Mouse (Mus musculus) thymus, postnatal 36 days (tissue): Measurements from ENCODE around the gene B230104I21Rik.

Experiments used
- DNase-seq, 2 experiments: peaks; one replicate each; pipeline ENCODE4 v3.0.0; 2022; ENCODE audit warnings: mixed read lengths in 2 of 2

B230104I21Rik gene

DNA sequence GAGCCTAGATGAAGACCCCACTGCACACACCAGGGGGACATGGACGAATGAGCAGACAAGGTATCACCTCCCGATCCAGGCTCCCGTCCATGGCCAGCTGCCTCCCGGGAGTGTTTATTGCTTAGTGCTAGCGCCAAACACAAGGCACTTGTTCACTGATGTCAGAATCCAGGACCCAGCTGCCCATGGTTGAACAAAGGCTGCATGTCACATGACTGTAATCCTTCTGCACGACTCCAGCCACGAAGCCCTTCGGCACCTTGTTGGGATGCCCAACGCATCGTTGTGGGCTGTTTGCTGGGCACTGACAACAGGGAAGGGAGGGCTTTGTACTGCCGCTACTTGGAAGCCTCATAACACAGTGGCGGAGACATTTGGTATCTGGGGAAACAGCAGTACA is at the start of gene B230104I21Rik:
Gene B230104I21Rik, plus strand, starts transcription at position 367 of the 400 bp plus-strand sequence.
- no peak for DNase-seq

GRCm38 (mm10) chr4:154293735-154294201 is 42.2 kb upstream of the B230104I21Rik start:
- no peak for DNase-seq

DNA sequence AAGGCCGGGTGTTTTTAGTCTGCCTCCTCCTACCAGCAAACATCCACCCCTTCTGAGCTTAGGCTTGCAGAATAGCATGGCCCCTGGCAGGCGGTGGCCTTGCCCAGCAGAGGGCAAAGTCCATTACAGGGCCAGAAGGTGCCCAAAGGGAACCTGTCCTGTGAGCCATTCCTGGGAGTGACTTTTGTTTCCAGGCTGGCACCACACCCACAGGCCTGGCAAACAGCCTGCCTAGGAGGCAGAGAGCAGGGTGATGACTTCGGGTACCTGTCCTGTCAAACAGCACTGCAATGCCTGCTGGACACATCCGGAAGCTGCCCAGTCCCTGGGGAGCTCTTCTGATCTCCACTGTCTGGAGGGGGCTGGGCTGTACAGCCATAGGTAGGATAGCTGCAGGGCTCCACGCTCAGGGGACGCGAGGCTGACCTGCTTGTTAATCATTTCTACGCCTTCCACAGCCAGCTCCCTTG is 41.6 kb upstream of the B230104I21Rik start:
- no peak for DNase-seq

DNA sequence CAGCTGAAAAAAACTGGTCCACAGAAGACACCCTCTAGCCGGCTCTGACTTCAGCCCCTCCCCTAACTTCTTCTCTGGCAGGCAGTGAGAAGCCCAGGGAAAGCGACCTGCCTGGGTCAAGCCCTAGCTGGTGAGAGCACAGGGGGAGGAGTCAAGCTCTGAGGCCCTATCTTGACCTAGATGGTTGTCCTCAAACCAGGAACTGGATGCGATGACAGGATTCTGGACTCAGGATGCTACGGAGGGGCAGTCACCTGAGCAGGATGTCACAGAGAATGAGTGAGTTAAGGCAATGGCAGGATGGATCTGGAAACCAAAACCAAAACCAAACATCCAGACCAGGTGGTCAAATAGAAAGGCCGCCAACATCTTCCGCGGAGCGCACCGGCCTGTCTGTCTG is 38.2 kb upstream of the B230104I21Rik start:
- DNase-seq: no peak

GRCm38 (mm10) chr4:154299541-154300271 is 36.2 kb upstream of the B230104I21Rik start:
- peak in 1 of 2 experiments; percentile 11 for DNase-seq

GRCm38 (mm10) chr4:154301466-154301881 is 34.5 kb upstream of the B230104I21Rik start, which contains the start of gene Arhgef16:
TSS of gene Arhgef16 (minus strand) at chr4:154301676.
- DNase-seq: peak in 1 of 2 experiments; percentile 13

GRCm38 (mm10) chr4:154309131-154309530 is 26.8 kb upstream of the B230104I21Rik start:
- no peak for DNase-seq

- no peak for DNase-seq
Measured at GRCm38 (mm10) chr4:154310576-154311262, 25.2 kb upstream of the B230104I21Rik start.

DNA sequence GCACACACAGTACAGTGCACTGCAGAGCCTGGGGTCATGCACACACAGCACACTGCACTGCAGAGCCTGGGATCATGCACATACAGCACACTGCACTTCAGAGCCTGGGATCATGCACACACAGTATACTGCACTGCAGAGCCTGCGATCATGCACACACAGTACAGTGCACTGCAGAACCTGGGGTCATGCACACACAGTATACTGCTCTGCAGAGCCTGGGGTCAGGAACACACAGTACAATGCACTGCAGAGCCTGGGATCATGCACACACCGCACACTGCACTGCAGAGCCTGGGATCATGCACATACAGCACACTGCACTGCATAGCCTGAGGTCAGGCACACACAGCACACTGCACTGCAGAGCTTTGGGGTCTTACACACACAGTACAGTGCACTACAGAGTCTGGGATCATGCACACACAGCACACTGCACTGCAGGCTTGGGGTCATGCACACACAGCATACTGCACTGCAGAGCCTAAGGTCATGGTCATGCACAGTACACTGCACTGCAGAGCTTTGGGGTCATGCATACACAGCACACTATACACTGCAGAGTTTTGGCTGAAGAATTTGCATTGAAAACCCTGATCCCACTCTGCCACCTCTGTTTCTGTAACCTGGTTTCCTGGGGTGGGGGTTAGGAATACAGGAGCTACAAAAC is 23.6 kb upstream of the B230104I21Rik start:
- no peak for DNase-seq

- DNase-seq: no peak
Measured at GRCm38 (mm10) chr4:154312935-154313621, 22.8 kb upstream of the B230104I21Rik start.

GRCm38 (mm10) chr4:154313622-154313967 is 22.3 kb upstream of the B230104I21Rik start:
- DNase-seq: no peak

- DNase-seq: no peak
Measured at GRCm38 (mm10) chr4:154325410-154325809, 10.5 kb upstream of the B230104I21Rik start.

- no peak for DNase-seq
Measured at GRCm38 (mm10) chr4:154328431-154328830, 7.5 kb upstream of the B230104I21Rik start.

GRCm38 (mm10) chr4:154328836-154329235 is 7.1 kb upstream of the B230104I21Rik start:
- peak; percentile 30 to 46 for DNase-seq

DNA sequence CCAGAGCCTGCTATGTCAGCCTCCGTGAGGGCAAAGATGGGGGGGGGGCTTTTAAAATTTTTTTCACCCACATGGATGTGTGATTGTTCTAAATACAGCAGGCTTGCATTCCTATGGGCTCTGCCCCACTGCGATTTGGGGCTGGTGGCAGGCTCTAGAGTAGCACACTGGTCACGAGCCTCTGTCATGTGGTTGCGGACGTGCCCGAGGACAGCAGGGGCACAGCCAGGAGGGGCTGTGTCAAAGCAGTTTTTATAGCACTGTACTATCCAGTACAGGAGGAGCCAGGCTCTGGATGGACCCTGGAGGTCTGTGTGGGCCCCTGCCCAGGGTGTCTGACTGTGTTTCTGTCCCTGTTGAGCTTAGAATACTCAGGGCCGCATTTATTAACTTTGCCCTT is 5.9 kb upstream of the B230104I21Rik start:
- DNase-seq: no peak

DNA sequence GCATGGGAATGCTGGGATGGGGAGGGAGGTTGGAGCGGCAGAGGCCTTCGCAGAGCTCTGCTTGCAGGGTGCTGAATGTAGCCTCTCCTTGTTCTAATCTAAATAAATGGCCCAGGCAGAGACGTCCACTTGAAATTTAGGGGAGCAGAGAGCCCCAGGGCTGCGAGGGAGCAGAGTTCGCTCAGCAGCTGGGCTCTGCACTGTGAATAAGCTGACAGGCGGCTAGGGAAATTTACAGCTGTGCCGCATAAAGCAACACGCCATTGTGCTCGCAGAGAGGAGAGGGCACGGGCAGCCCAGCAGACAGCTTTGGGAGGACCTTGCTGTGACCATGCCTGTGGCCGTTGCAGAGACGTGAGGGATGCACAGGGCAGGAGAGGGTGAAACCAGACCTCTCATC is 4.7 kb upstream of the B230104I21Rik start:
- DNase-seq: no peak

DNA sequence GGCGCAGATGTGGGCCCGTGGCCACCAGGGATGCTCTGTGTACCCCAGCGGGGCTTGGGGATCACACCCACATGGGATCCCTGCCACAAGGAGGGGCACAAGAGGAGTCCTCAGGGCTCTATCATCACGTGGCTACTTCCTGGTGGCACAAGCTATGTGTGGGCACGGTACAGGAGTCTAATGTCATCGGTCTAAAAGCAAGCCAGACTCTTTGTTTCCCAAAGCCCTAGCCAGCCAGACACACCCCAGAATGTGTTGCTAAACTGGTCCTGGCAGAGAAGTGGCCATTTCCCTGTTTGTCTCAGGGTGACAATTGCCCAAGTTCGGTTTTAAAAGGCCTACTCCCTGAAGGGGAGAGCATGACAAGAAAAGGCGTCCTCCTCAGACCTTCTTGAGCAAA is 2.6 kb upstream of the B230104I21Rik start:
- DNase-seq: no peak

DNA sequence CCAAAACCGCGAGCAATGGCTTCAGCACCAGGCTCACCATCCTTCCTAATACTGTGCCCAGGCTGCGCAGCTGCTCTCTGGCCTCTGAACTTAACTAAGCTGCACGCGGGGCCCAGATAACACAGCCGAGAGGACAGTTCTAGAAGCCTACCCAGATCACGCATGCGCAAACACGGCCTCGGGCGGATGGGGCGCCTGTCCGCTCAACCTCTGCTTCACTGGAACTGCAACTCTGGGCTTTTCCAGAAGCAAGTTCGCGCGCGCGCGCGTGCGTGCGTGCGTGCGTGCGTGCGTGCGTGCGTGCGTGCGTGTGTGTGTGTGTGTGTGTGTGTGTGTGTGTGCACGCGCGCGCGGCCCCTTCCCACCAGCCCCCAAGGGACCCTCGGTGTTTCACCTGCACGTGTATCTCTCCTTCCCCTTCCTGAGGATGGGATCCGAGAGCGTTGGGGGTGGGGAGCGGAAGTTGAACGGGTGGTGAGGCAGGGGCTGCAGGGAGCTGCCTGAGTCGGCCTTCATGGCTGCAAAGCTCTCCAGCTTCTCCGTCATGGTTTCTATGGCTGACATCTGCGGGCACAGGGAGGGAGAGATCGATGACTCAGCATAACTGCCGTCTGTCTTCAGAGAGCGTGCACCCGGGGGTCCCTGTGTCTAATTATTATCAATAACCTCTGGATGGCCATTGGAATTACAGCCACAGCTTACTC is 1.1 kb upstream of the B230104I21Rik start:
- DNase-seq: peak; percentile 21 to 31

DNA sequence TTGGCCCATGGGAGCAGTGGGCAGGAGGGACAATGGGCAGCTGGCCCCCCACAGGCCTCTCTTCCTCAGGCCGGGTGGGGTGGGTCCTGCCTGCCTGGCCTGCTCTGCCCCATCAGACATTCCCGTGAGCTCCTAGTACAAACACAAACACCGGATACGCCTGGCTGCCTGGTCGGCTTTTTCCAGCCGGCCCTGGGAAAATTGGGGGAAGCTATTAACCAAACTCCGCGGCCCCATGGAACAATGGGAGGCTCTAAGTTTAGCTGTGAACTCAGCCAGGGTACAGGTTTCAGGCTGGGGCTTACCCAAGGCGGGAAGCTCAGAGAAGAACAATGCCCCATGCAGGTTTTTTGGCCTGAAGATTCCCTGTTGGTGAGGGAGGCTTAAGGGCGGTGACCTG is 723 bp downstream of the B230104I21Rik start:
- no peak for DNase-seq

GRCm38 (mm10) chr4:154346731-154347522 is 11.0 kb downstream of the B230104I21Rik start:
- no peak for DNase-seq

GRCm38 (mm10) chr4:154348197-154348786 is 12.4 kb downstream of the B230104I21Rik start:
- no peak for DNase-seq
